Mouse (Mus musculus): Measurements from ENCODE around the gene Dgki.

DNA sequence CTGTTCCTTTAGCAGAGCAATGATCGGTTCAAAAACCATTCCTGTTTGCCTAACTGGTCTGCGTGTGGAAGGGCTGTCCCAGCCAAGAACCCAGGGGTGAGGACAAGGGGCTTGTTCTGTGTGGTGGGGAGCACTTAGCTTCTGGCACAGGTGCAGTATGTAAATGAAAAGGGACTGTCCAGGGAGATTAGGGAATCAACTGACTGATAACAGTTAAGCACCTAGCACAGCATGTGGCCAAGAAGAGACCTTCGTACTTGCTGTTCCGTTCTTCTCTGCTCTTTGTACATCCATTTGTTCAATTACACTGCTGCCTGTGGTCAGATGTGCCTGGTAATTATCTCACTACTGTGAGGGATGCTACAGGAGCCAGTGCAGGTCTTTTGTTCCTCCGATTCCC is 248.3 kb downstream of the Dgki start:
- TF ChIP-seq CTCF (IDR thresholded peaks at IDR 0.05; ENCODE audit: insufficient read depth, low read depth, low read length) (no peak), POLR2A (IDR thresholded peaks at IDR 0.05; ENCODE audit: insufficient read depth, low read depth, low read length) (no peak)
